Mouse (Mus musculus): ENCODE data around the gene Akap13. TPM values are rescaled to one million over a fixed set of nuclear protein-coding genes. Genes with fewer than 3 reads are reported as not detected.
"Not testable (repeated sequence)": the region's sequence is repeated elsewhere in the genome, so short reads cannot be mapped to it uniquely, and the experiment has no call there.

Gene Akap13
- polyA plus RNA-seq, 1 experiment from 2014 or later, result 69.8 TPM

- 97% methylated on average over 9 of the region's 9 CpGs for WGBS
- 0 out of 2 replicates have a peak, but pooled peaks cover 4% of the 10 kb centered on the region for H3K4me1 ChIP-seq (ENCODE audit: control insufficient read depth, insufficient read depth, low read length)
- no peak overlapping the region for H3K9ac ChIP-seq (ENCODE audit: low read depth, low read length)
- peaks cover 78% of the 10 kb centered on the region for H3K36me3 ChIP-seq (ENCODE audit: control insufficient read depth, insufficient read depth, low read length)
- H3K4me3 ChIP-seq (ENCODE audit: low read length), result no peak overlapping the region
- H3K27ac ChIP-seq (ENCODE audit: low read depth, low read length), result no peak overlapping the region
- no peaks in the 10 kb centered on the region for H3K27me3 ChIP-seq (ENCODE audit: control insufficient read depth, insufficient read depth, low read length)
- no peak overlapping the region for H3K4me2 ChIP-seq (replicated peaks; ENCODE audit: low read depth, low read length)
- H3K9me3 ChIP-seq (ENCODE audit: control insufficient read depth, low read length), result no peaks in the 10 kb centered on the region
- ATAC-seq (ENCODE audit: low FRiP score, low TSS enrichment), result no peak
Measured at GRCm38 (mm10) chr7:75726867-75727266, 271.5 kb downstream of the Akap13 start.

GRCm38 (mm10) chr7:75729652-75730051, 274.3 kb downstream of the Akap13 start:
- H3K27ac ChIP-seq (ENCODE audit: low read depth, low read length), result no peak overlapping the region
- H3K27me3 ChIP-seq (ENCODE audit: control insufficient read depth, insufficient read depth, low read length), result no peaks in the 10 kb centered on the region
- H3K4me1 ChIP-seq (ENCODE audit: control insufficient read depth, insufficient read depth, low read length), result 0 out of 2 replicates have a peak, but pooled peaks cover 4% of the 10 kb centered on the region
- H3K36me3 ChIP-seq (ENCODE audit: control insufficient read depth, insufficient read depth, low read length), result peaks cover 83% of the 10 kb centered on the region
- no peaks in the 10 kb centered on the region for H3K9me3 ChIP-seq (ENCODE audit: control insufficient read depth, low read length)
- H3K4me2 ChIP-seq (replicated peaks; ENCODE audit: low read depth, low read length), result no peak overlapping the region
- WGBS, result 96% methylated on average over 7 of the region's 7 CpGs
- H3K9ac ChIP-seq (ENCODE audit: low read depth, low read length), result no peak overlapping the region
- H3K4me3 ChIP-seq (ENCODE audit: low read length), result no peak overlapping the region
- ATAC-seq (ENCODE audit: low FRiP score, low TSS enrichment), result no peak

GRCm38 (mm10) chr7:75730216-75730615, 274.9 kb downstream of the Akap13 start:
- Histone ChIP-seq H3K27ac (ENCODE audit: low read depth, low read length) (no peak overlapping the region), H3K4me2 (replicated peaks; ENCODE audit: low read depth, low read length) (no peak overlapping the region), H3K27me3 (ENCODE audit: control insufficient read depth, insufficient read depth, low read length) (no peaks in the 10 kb centered on the region), H3K9me3 (ENCODE audit: control insufficient read depth, low read length) (no peaks in the 10 kb centered on the region), H3K4me1 (ENCODE audit: control insufficient read depth, insufficient read depth, low read length) (0 out of 2 replicates have a peak, but pooled peaks cover 4% of the 10 kb centered on the region), H3K4me3 (ENCODE audit: low read length) (no peak overlapping the region), H3K9ac (ENCODE audit: low read depth, low read length) (no peak overlapping the region), H3K36me3 (ENCODE audit: control insufficient read depth, insufficient read depth, low read length) (peaks cover 80% of the 10 kb centered on the region)
- WGBS, result 79% methylated on average over 12 of the region's 12 CpGs
- no peak for ATAC-seq (ENCODE audit: low FRiP score, low TSS enrichment)

GRCm38 (mm10) chr7:75731951-75732350, 276.6 kb downstream of the Akap13 start:
- peaks cover 78% of the 10 kb centered on the region for H3K36me3 ChIP-seq (ENCODE audit: control insufficient read depth, insufficient read depth, low read length)
- H3K27me3 ChIP-seq (ENCODE audit: control insufficient read depth, insufficient read depth, low read length), result no peaks in the 10 kb centered on the region
- H3K4me1 ChIP-seq (ENCODE audit: control insufficient read depth, insufficient read depth, low read length), result 0 out of 2 replicates have a peak, but pooled peaks cover 4% of the 10 kb centered on the region
- no peak for ATAC-seq (ENCODE audit: low FRiP score, low TSS enrichment)
- no peak overlapping the region for H3K4me2 ChIP-seq (replicated peaks; ENCODE audit: low read depth, low read length)
- no peaks in the 10 kb centered on the region for H3K9me3 ChIP-seq (ENCODE audit: control insufficient read depth, low read length)
- no peak overlapping the region for H3K27ac ChIP-seq (ENCODE audit: low read depth, low read length)
- 66% methylated on average over 2 of the region's 2 CpGs for WGBS
- H3K4me3 ChIP-seq (ENCODE audit: low read length), result no peak overlapping the region
- no peak overlapping the region for H3K9ac ChIP-seq (ENCODE audit: low read depth, low read length)

GRCm38 (mm10) chr7:75733166-75733565, 277.8 kb downstream of the Akap13 start:
- Histone ChIP-seq H3K4me3 (ENCODE audit: low read length) (no peak overlapping the region), H3K4me1 (ENCODE audit: control insufficient read depth, insufficient read depth, low read length) (0 out of 2 replicates have a peak, but pooled peaks cover 4% of the 10 kb centered on the region), H3K9ac (ENCODE audit: low read depth, low read length) (no peak overlapping the region), H3K9me3 (ENCODE audit: control insufficient read depth, low read length) (no peaks in the 10 kb centered on the region), H3K27me3 (ENCODE audit: control insufficient read depth, insufficient read depth, low read length) (no peaks in the 10 kb centered on the region), H3K4me2 (replicated peaks; ENCODE audit: low read depth, low read length) (no peak overlapping the region), H3K36me3 (ENCODE audit: control insufficient read depth, insufficient read depth, low read length) (peaks cover 78% of the 10 kb centered on the region), H3K27ac (ENCODE audit: low read depth, low read length) (no peak overlapping the region)
- 94% methylated on average over 2 of the region's 2 CpGs for WGBS
- no peak for ATAC-seq (ENCODE audit: low FRiP score, low TSS enrichment)

GRCm38 (mm10) chr7:75739075-75739725, 283.9 kb downstream of the Akap13 start:
- peak; percentile 83 for ATAC-seq (ENCODE audit: low FRiP score, low TSS enrichment)
- H3K27ac ChIP-seq (ENCODE audit: low read depth, low read length), result no peak overlapping the region
- H3K4me3 ChIP-seq (ENCODE audit: low read length), result no peak overlapping the region
- no peaks in the 10 kb centered on the region for H3K27me3 ChIP-seq (ENCODE audit: control insufficient read depth, insufficient read depth, low read length)
- H3K9me3 ChIP-seq (ENCODE audit: control insufficient read depth, low read length), result no peaks in the 10 kb centered on the region
- no peak overlapping the region for H3K4me2 ChIP-seq (replicated peaks; ENCODE audit: low read depth, low read length)
- peaks cover 65% of the 10 kb centered on the region for H3K36me3 ChIP-seq (ENCODE audit: control insufficient read depth, insufficient read depth, low read length)
- H3K9ac ChIP-seq (ENCODE audit: low read depth, low read length), result no peak overlapping the region
- no peaks in the 10 kb centered on the region for H3K4me1 ChIP-seq (ENCODE audit: control insufficient read depth, insufficient read depth, low read length)
- WGBS, result 43% methylated on average over 10 of the region's 10 CpGs

- H3K4me1 ChIP-seq (ENCODE audit: control insufficient read depth, insufficient read depth, low read length), result no peaks in the 10 kb centered on the region
- H3K4me3 ChIP-seq (ENCODE audit: low read length), result no peak overlapping the region
- H3K9ac ChIP-seq (ENCODE audit: low read depth, low read length), result no peak overlapping the region
- no peak overlapping the region for H3K4me2 ChIP-seq (replicated peaks; ENCODE audit: low read depth, low read length)
- peaks cover 68% of the 10 kb centered on the region for H3K36me3 ChIP-seq (ENCODE audit: control insufficient read depth, insufficient read depth, low read length)
- WGBS, result 71% methylated on average over 2 of the region's 2 CpGs
- no peaks in the 10 kb centered on the region for H3K9me3 ChIP-seq (ENCODE audit: control insufficient read depth, low read length)
- ATAC-seq (ENCODE audit: low FRiP score, low TSS enrichment), result no peak
- H3K27me3 ChIP-seq (ENCODE audit: control insufficient read depth, insufficient read depth, low read length), result no peaks in the 10 kb centered on the region
- H3K27ac ChIP-seq (ENCODE audit: low read depth, low read length), result no peak overlapping the region
Measured at GRCm38 (mm10) chr7:75744528-75744927, 289.2 kb downstream of the Akap13 start.

GRCm38 (mm10) chr7:75744978-75745638, 289.8 kb downstream of the Akap13 start:
- Histone ChIP-seq H3K36me3 (ENCODE audit: control insufficient read depth, insufficient read depth, low read length) (peaks cover 68% of the 10 kb centered on the region), H3K4me2 (replicated peaks; ENCODE audit: low read depth, low read length) (no peak overlapping the region), H3K9me3 (ENCODE audit: control insufficient read depth, low read length) (no peaks in the 10 kb centered on the region), H3K9ac (ENCODE audit: low read depth, low read length) (no peak overlapping the region), H3K27me3 (ENCODE audit: control insufficient read depth, insufficient read depth, low read length) (no peaks in the 10 kb centered on the region), H3K4me1 (ENCODE audit: control insufficient read depth, insufficient read depth, low read length) (no peaks in the 10 kb centered on the region), H3K27ac (ENCODE audit: low read depth, low read length) (no peak overlapping the region), H3K4me3 (ENCODE audit: low read length) (no peak overlapping the region)
- 91% methylated on average over 7 of the region's 7 CpGs for WGBS
- no peak for ATAC-seq (ENCODE audit: low FRiP score, low TSS enrichment)

GRCm38 (mm10) chr7:75745969-75746368, 290.6 kb downstream of the Akap13 start:
- WGBS, result 68% methylated on average over 3 of the region's 3 CpGs
- H3K27me3 ChIP-seq (ENCODE audit: control insufficient read depth, insufficient read depth, low read length), result not testable (repeated sequence)

More at GRCm38 (mm10) chr7:75745969-75746368, 290.6 kb downstream of the Akap13 start:
- H3K4me2 ChIP-seq (replicated peaks; ENCODE audit: low read depth, low read length); H3K4me3 ChIP-seq (ENCODE audit: low read length); H3K9me3 ChIP-seq (ENCODE audit: control insufficient read depth, low read length); ATAC-seq (ENCODE audit: low FRiP score, low TSS enrichment); H3K9ac ChIP-seq (ENCODE audit: low read depth, low read length); H3K4me1 ChIP-seq (ENCODE audit: control insufficient read depth, insufficient read depth, low read length); H3K27ac ChIP-seq (ENCODE audit: low read depth, low read length): not testable (repeated sequence)
- peaks cover 71% of the 10 kb centered on the region for H3K36me3 ChIP-seq (ENCODE audit: control insufficient read depth, insufficient read depth, low read length)
